Mouse (Mus musculus) forebrain, embryonic 10.5 days (tissue): ENCODE measurements at regions not wholly inside any gene's neighbourhood (a gene's known extent, or its start where the extent isn't known, plus 50 kb on each side); places are given as distances from the start of the nearest gene placed in this dataset.

Source experiments
- DNase-seq: peaks from one replicate; pipeline ENCODE4 v3.0.0-alpha.2; 2017; ENCODE audit warnings: low spot score; ENCODE audit errors: extremely low spot score
- H3K27ac ChIP-seq: fragments of 300-500 bp; sonication (generic); 2 replicates; pipeline ENCODE4 v1.5.1; 2016; ENCODE audit warnings: mild to moderate bottlenecking
- H3K27me3 ChIP-seq: fragments of 300-500 bp; sonication (generic); 2 replicates; pipeline ENCODE4 v1.6.1; 2016; ENCODE audit warnings: mild to moderate bottlenecking; ENCODE audit not compliant: poor library complexity, severe bottlenecking
- H3K36me3 ChIP-seq: fragments of 300-500 bp; sonication (generic); replicated peaks from 2 replicates; pipeline ENCODE4 v1.6.1; 2016; ENCODE audit warnings: mild to moderate bottlenecking, moderate library complexity
- H3K4me1 ChIP-seq: fragments of 300-500 bp; sonication (generic); 2 replicates; pipeline ENCODE4 v1.6.1; 2016
- H3K4me3 ChIP-seq: fragments of 300-500 bp; sonication (generic); 2 replicates; pipeline ENCODE4 v1.5.1; 2016; ENCODE audit warnings: mild to moderate bottlenecking, moderate library complexity
- H3K9me3 ChIP-seq: fragments of 300-500 bp; sonication (generic); 2 replicates; pipeline ENCODE4 v1.6.1; 2016; ENCODE audit warnings: mild to moderate bottlenecking, moderate library complexity
- WGBS: fragments of 180-500 bp; shearing (Covaris S2); methylation state at CpG from one replicate; pipeline ENCODE4 v1.1.7; 2016; 5-methylcytosine and 5-hydroxymethylcytosine counted together

DNA sequence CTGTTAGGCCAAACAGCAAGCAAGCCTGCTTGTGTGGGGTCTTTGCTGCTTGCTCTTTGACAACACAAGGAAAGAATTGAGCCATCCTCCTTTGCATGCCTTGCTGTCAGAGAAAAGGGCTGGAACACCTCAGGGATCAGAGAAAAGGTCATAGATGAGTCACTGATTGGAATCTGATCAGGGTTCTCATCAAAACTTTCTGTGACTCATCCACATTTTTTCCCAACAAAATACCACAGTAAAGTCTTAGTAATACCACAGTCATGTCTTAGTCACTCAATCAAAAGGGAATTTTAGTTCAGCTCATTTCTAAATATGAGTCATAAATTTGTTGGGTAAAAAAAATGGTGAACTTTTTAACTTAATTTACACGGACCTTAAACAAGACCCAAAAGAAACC is 583.1 kb downstream of the Gm43517 start:
- Histone ChIP-seq H3K4me1 (peaks cover 10% of the 10 kb centered on the region), H3K36me3 (no peaks in the 10 kb centered on the region), H3K4me3 (no peak overlapping the region), H3K9me3 (no peaks in the 10 kb centered on the region), H3K27ac (no peak overlapping the region), H3K27me3 (peaks cover 56% of the 10 kb centered on the region)
- WGBS: 82% methylated on average over 1 of the region's 1 CpGs
- DNase-seq: no peak

DNA sequence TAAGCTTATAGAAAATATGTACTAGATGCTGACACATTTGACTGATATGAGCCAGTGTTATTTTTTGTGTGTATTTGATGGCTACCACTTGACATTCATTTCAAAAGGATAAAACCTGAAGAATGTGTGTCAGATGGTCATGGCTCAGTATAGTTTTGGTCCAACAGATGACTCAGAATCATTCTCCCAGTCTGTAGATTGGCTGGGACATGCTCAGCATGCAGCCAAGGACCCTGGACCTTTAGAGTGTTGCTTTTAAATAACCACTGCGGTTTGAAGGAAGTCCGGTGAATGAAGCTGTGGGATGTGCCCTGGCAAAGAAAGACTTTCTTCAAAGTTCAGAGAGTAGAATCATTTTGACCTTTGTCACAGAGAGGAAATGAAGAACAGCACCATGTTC is 584.6 kb downstream of the Gm43517 start:
- H3K4me3 ChIP-seq: no peak overlapping the region
- H3K36me3 ChIP-seq: no peaks in the 10 kb centered on the region
- H3K27ac ChIP-seq: no peak overlapping the region
- H3K27me3 ChIP-seq: peaks cover 52% of the 10 kb centered on the region
- H3K9me3 ChIP-seq: no peaks in the 10 kb centered on the region
- no peak for DNase-seq
- WGBS: 26% methylated on average over 2 of the region's 2 CpGs
- H3K4me1 ChIP-seq: peaks cover 17% of the 10 kb centered on the region

- 38% methylated on average over 2 of the region's 2 CpGs for WGBS
- Histone ChIP-seq H3K27ac (no peak overlapping the region), H3K27me3 (peaks cover 62% of the 10 kb centered on the region), H3K36me3 (no peaks in the 10 kb centered on the region), H3K4me1 (peaks cover 30% of the 10 kb centered on the region), H3K9me3 (no peaks in the 10 kb centered on the region), H3K4me3 (no peak overlapping the region)
- DNase-seq: peak; percentile 17
Measured at GRCm38 (mm10) chr12:49974591-49975323, 589.8 kb downstream of the Gm43517 start.

DNA sequence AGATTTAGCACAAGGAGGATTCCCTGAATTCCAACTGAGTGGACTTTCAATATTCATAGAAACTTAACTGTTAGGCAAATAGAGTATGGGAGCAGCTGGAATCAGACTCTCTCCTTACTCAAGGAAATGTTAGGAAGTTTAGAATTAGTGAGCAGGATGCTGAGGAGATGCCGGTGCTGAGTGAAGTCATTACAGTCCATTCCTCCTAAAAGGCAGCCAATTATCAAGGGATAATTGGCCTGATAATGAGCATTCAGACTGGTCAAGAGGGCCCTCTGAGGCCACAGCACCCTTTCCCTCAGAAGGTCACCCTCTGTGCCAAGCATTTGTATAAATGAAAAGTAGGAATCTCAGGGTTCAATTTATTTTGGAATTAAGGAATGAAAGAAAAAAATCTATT is 590.6 kb downstream of the Gm43517 start:
- Histone ChIP-seq H3K9me3 (no peaks in the 10 kb centered on the region), H3K36me3 (no peaks in the 10 kb centered on the region), H3K4me3 (no peak overlapping the region), H3K27me3 (peaks cover 61% of the 10 kb centered on the region), H3K27ac (0 out of 2 replicates have a peak overlapping the region, but pooled peaks have one; percentile 15), H3K4me1 (peaks cover 30% of the 10 kb centered on the region)
- DNase-seq: no peak
- 10% methylated on average over 1 of the region's 1 CpGs for WGBS

GRCm38 (mm10) chr12:49992501-49993079 is 607.6 kb downstream of the Gm43517 start:
- Histone ChIP-seq H3K4me1 (no peaks in the 10 kb centered on the region), H3K36me3 (no peaks in the 10 kb centered on the region), H3K27me3 (no peaks in the 10 kb centered on the region), H3K9me3 (no peaks in the 10 kb centered on the region), H3K4me3 (no peak overlapping the region), H3K27ac (no peak overlapping the region)
- no peak for DNase-seq
- 89% methylated on average over 7 of the region's 7 CpGs for WGBS

DNA sequence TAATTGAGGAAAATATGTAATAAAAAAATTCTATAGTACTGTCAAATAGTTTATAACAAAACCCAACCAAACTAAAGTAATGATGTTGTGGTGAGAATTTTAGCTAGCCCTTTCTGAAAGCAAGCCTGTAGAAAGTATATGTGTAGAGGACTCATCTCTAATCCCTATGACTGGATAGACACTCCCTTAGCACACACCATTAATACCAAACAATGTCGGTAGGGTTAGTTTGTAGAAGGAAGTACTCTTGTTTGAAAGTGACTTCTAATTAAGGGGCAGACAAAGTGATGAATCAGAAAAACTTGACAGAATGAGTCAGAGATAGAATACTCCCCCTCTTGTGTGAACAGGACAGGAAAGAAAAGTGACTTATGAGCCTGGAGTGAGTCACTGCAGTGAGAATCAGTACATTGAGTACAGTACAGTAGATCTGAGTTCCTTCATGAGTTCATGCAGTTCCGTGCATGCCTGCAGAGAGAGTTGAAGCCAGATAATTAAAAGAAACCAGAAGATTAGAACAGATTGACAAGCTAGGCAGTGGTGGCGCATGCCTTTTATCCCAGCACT is 610.0 kb downstream of the Prkd1 start:
- Histone ChIP-seq H3K9me3 (no peaks in the 10 kb centered on the region), H3K27ac (no peak overlapping the region), H3K4me3 (no peak overlapping the region), H3K36me3 (no peaks in the 10 kb centered on the region), H3K27me3 (no peaks in the 10 kb centered on the region), H3K4me1 (no peaks in the 10 kb centered on the region)
- no peak for DNase-seq
- WGBS: 89% methylated on average over 3 of the region's 3 CpGs

GRCm38 (mm10) chr12:50061286-50061685 is 587.6 kb downstream of the Prkd1 start:
- no peaks in the 10 kb centered on the region for H3K9me3 ChIP-seq
- H3K27ac ChIP-seq: no peak overlapping the region
- H3K4me1 ChIP-seq: no peaks in the 10 kb centered on the region
- no peak for DNase-seq
- H3K4me3 ChIP-seq: no peak overlapping the region
- 86% methylated on average over 2 of the region's 2 CpGs for WGBS
- no peaks in the 10 kb centered on the region for H3K27me3 ChIP-seq
- no peaks in the 10 kb centered on the region for H3K36me3 ChIP-seq

- Histone ChIP-seq H3K36me3 (no peaks in the 10 kb centered on the region), H3K9me3 (no peaks in the 10 kb centered on the region), H3K4me3 (no peak overlapping the region), H3K4me1 (no peaks in the 10 kb centered on the region), H3K27me3 (no peaks in the 10 kb centered on the region), H3K27ac (no peak overlapping the region)
- no peak for DNase-seq
- 94% methylated on average over 4 of the region's 4 CpGs for WGBS
Measured at GRCm38 (mm10) chr12:50066394-50066793, 582.5 kb downstream of the Prkd1 start.

- H3K27me3 ChIP-seq: peaks cover 5% of the 10 kb centered on the region; the same call in 1 of the 2 replicates
- H3K36me3 ChIP-seq: no peaks in the 10 kb centered on the region
- WGBS: 19% methylated on average over 3 of the region's 3 CpGs
- no peaks in the 10 kb centered on the region for H3K9me3 ChIP-seq
- H3K4me3 ChIP-seq: no peak overlapping the region
- H3K27ac ChIP-seq: no peak overlapping the region
- no peak for DNase-seq
- H3K4me1 ChIP-seq: peaks cover 26% of the 10 kb centered on the region
Measured at GRCm38 (mm10) chr12:50071797-50072196, 577.1 kb downstream of the Prkd1 start.

DNA sequence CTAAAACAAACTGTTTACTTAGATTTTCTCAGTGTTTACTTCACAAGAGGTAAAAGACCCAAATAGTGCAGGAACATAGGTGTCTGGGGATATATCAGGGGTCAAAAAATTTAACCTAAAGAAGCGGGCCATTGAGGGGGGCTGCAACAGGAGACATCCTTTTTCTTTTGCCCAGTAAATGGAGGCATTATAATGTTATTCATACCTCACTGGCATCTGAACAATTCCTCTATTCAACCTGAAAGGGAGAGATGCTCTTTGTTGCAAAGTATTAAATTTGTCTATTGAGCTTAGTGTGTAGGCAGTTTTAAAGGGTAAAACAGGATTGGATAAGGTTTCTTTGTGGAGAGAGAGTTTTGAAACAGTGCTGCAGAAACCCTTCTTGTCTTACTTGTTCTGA is 576.5 kb downstream of the Prkd1 start:
- DNase-seq: no peak
- H3K27me3 ChIP-seq: peaks cover 5% of the 10 kb centered on the region; the same call in 1 of the 2 replicates
- no peaks in the 10 kb centered on the region for H3K9me3 ChIP-seq
- WGBS: 8% methylated on average over 1 of the region's 1 CpGs
- no peaks in the 10 kb centered on the region for H3K36me3 ChIP-seq
- no peak overlapping the region for H3K27ac ChIP-seq
- H3K4me3 ChIP-seq: no peak overlapping the region
- peaks cover 26% of the 10 kb centered on the region for H3K4me1 ChIP-seq

GRCm38 (mm10) chr12:50073684-50074083 is 575.2 kb downstream of the Prkd1 start:
- Histone ChIP-seq H3K27me3 (peaks cover 5% of the 10 kb centered on the region; the same call in 1 of the 2 replicates), H3K36me3 (no peaks in the 10 kb centered on the region), H3K27ac (0 out of 2 replicates have a peak overlapping the region, but pooled peaks have one; percentile 5), H3K4me3 (no peak overlapping the region), H3K9me3 (no peaks in the 10 kb centered on the region), H3K4me1 (peaks cover 26% of the 10 kb centered on the region)
- no peak for DNase-seq
- WGBS: 54% methylated on average over 2 of the region's 2 CpGs

DNA sequence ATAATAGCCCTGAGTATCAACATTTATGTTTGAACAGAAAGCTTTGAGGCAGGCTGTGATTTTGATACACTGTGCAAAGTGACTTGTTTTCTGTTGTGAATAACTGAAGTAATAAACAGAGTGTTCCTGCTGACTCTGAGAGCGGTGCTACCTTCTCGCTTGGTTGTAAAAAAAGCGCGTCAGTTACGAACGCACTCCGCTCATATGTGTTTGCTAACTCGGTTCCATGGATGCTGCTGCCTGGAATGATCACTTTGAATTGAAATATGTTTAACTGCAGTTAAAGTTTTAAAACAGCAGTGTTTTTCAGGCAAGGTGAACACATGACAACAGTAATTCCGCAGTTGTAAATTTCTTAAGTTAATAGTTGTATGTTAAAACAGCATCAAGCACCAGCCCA is 567.7 kb downstream of the Prkd1 start:
- Histone ChIP-seq H3K4me3 (no peak overlapping the region), H3K4me1 (peaks cover 7% of the 10 kb centered on the region; the same call in 1 of the 2 replicates), H3K27me3 (no peaks in the 10 kb centered on the region), H3K9me3 (no peaks in the 10 kb centered on the region), H3K27ac (no peak overlapping the region), H3K36me3 (no peaks in the 10 kb centered on the region)
- WGBS: 89% methylated on average over 9 of the region's 9 CpGs
- DNase-seq: no peak

DNA sequence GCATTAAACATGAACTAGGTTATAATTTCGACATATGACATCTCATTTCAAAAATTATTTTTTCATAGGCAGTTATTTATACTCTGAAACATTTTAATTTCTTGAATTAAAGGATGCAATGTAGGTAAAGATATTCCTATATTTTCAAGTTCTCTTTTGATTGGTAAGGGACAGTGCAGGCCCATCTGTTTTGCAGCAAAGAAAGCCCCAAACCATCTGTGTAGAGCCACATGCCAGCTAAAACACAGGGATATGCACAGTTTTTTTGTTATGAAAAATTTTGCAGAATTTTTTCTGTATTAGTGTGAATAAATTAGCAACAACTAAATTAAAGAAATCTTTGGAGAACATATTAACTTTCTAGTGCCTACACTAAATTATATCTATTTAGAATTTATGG is 567.3 kb downstream of the Prkd1 start:
- no peak overlapping the region for H3K4me3 ChIP-seq
- no peak for DNase-seq
- no peak overlapping the region for H3K27ac ChIP-seq
- peaks cover 7% of the 10 kb centered on the region; the same call in 1 of the 2 replicates for H3K4me1 ChIP-seq
- WGBS: 84% methylated on average over 1 of the region's 1 CpGs
- H3K36me3 ChIP-seq: no peaks in the 10 kb centered on the region
- no peaks in the 10 kb centered on the region for H3K27me3 ChIP-seq
- no peaks in the 10 kb centered on the region for H3K9me3 ChIP-seq
